ENCODE assay signal across 9 mouse cellular contexts in the genomic region with DNA sequence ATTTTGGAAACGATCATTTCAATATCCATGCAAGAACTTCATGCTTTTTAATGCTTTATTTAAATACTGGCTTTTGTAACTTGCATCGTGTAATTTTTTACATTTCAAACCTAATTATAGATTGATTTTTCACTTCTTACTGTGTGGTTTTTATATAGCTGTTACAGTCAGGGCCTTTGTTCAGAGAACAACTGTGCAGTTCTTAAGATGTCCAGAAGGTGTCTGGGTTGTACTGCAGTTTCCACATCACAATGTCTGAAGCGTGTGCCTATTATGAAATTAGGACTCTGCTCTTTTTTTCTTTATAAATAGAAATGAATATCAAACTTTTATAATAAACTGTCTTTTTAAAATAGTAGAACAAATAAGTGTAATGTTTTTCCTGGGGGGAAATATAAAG. TPM values are rescaled to one million over a fixed set of nuclear protein-coding genes. Genes with fewer than 3 reads are reported as not detected.
DNase-seq lines count a peak whose midpoint lies in the region; ATAC-seq lines count a peak whose summit lies in the region.
"Had no signal": no experiment of that assay in that cellular context is flagged by ENCODE, and none has a peak within 500 bp of the region (broad histone marks: within the 10 kb centered on the region; RNA-seq: fewer than 3 reads in every experiment).

No protein-coding gene starts in this region.

- no peaks in the 10 kb centered on the region for H3K36me3 ChIP-seq in hindbrain, embryonic 11.5 days (ENCODE audit: control insufficient read depth, insufficient read depth, low read length)
- H3K36me3 ChIP-seq in hindbrain, embryonic 13.5 days: no peaks in the 10 kb centered on the region
- H3K36me3 ChIP-seq in neural tube, embryonic 14.5 days (ENCODE audit: control insufficient read depth, insufficient read depth, low read length): no peaks in the 10 kb centered on the region

- H3K27ac ChIP-seq in hindbrain, embryonic 11.5 days (ENCODE audit: low read depth, low read length): no peak overlapping the region
- no peak overlapping the region for H3K27ac ChIP-seq in hindbrain, embryonic 13.5 days
- no peak overlapping the region for H3K27ac ChIP-seq in neural tube, embryonic 14.5 days (ENCODE audit: low read depth, low read length)

- no peaks in the 10 kb centered on the region for H3K4me1 ChIP-seq in hindbrain, embryonic 11.5 days (replicated peaks; ENCODE audit: control insufficient read depth, insufficient read depth, low read length)
- peaks cover 11% of the 10 kb centered on the region for H3K4me1 ChIP-seq in hindbrain, embryonic 13.5 days (replicated peaks)
- no peaks in the 10 kb centered on the region for H3K4me1 ChIP-seq in neural tube, embryonic 14.5 days (ENCODE audit: control insufficient read depth, insufficient read depth, low read length)

- H3K27me3 ChIP-seq in hindbrain, embryonic 11.5 days (ENCODE audit: control insufficient read depth, insufficient read depth, low read length): no peaks in the 10 kb centered on the region
- H3K27me3 ChIP-seq in hindbrain, embryonic 13.5 days: no peaks in the 10 kb centered on the region
- H3K27me3 ChIP-seq in neural tube, embryonic 14.5 days (ENCODE audit: control insufficient read depth, insufficient read depth, low read length): no peaks in the 10 kb centered on the region

- no peak overlapping the region for H3K4me3 ChIP-seq in hindbrain, embryonic 11.5 days (ENCODE audit: low read depth, low read length)
- H3K4me3 ChIP-seq in hindbrain, embryonic 13.5 days: no peak overlapping the region
- no peak overlapping the region for H3K4me3 ChIP-seq in neural tube, embryonic 14.5 days (ENCODE audit: low read depth, low read length)

- 73% methylated on average over 3 of the region's 3 CpGs for WGBS in hindbrain, embryonic 11.5 days
- 72% methylated on average over 3 of the region's 3 CpGs for WGBS in hindbrain, embryonic 13.5 days
- 59% methylated on average over 3 of the region's 3 CpGs for WGBS in neural tube, embryonic 14.5 days

- peak; percentile 53 for DNase-seq in hindbrain, embryonic 11.5 days (ENCODE audit: low spot score)
- no peak for DNase-seq in neural tube, embryonic 10.5 days (ENCODE audit: extremely low spot score, low spot score)
- peak; percentile 29 for DNase-seq in fibroblast of lung, adult 2 months (ENCODE audit: low read depth)
- no peak for DNase-seq in cerebellum, adult 11-12 months
- no peak for DNase-seq in frontal cortex, postnatal 10 days (ENCODE audit: low spot score in 2 of 2)
- DNase-seq: adrenal gland, adult 8-10 months had no signal

- H3K9me3 ChIP-seq in hindbrain, embryonic 11.5 days (ENCODE audit: control insufficient read depth, low read length): no peaks in the 10 kb centered on the region
- H3K9me3 ChIP-seq in hindbrain, embryonic 13.5 days: no peaks in the 10 kb centered on the region
- H3K9me3 ChIP-seq in neural tube, embryonic 14.5 days (ENCODE audit: control insufficient read depth, low read length): no peaks in the 10 kb centered on the region

- ATAC-seq in hindbrain, embryonic 11.5 days (ENCODE audit: low FRiP score): no peak
- ATAC-seq in hindbrain, embryonic 13.5 days (ENCODE audit: low FRiP score): no peak
- ATAC-seq in neural tube, embryonic 14.5 days (ENCODE audit: low read depth): peak; percentile 79; the same call in 1 of the 2 replicates
- ATAC-seq in frontal cortex, adult (ENCODE audit: low TSS enrichment): no peak

- H3K4me2 ChIP-seq in hindbrain, embryonic 11.5 days (replicated peaks; ENCODE audit: low read depth, low read length): no peak overlapping the region
- no peak overlapping the region for H3K4me2 ChIP-seq in hindbrain, embryonic 13.5 days
- H3K4me2 ChIP-seq in neural tube, embryonic 14.5 days (ENCODE audit: low read depth, low read length): no peak overlapping the region

- no peak overlapping the region for H3K9ac ChIP-seq in hindbrain, embryonic 11.5 days (ENCODE audit: low read depth, low read length)
- no peak overlapping the region for H3K9ac ChIP-seq in hindbrain, embryonic 13.5 days
- no peak overlapping the region for H3K9ac ChIP-seq in neural tube, embryonic 14.5 days (replicated peaks; ENCODE audit: low read depth, low read length)

RNA-seq across cellular contexts. Expression of a gene that starts 20.7 kb away (rescaled TPM):
- 16.2 and 16.6 TPM in 2 replicates for polyA plus RNA-seq in hindbrain, embryonic 11.5 days (2014; fragmentation: Nextera tagmentation; extraction: Ambion mirVana)
- polyA plus RNA-seq in hindbrain, embryonic 13.5 days (2015; fragmentation: Nextera tagmentation; extraction: Ambion mirVana): 19.0 and 20.0 TPM in 2 replicates
- 28.1 and 29.5 TPM in 2 replicates for polyA plus RNA-seq in neural tube, embryonic 14.5 days (2014; fragmentation: Nextera tagmentation; extraction: Ambion mirVana)

Comparison
In these comparisons a context has a peak if more than half of its experiments do, and no peak if none do; other contexts are left out.
1. DNase-seq: peak in hindbrain, embryonic 11.5 days (single experiment) and fibroblast of lung, adult 2 months (single experiment); none in neural tube, embryonic 10.5 days (single experiment), cerebellum, adult 11-12 months (single experiment) and frontal cortex, postnatal 10 days (0 of 2).